In the genomic region with DNA sequence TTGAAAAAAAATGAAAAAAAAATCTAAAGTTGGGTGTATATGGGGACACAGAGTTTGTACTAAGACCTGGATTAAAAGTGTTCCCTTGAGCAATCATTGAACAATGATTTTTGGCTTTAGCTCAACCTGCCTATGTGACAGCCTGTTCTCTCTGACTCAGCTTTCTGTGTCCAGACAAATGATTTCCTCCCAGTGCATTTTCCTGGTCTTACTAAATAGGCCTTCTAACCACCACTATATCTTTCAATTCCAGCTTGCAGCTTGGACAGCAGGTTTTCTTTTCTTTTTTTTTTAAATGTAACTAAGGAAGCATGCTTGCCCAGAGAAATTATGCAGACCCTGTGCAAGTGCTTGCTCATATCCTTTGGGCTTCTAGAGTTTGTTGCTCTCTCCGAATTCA, we compare ENCODE assay signal across 22 mouse cellular contexts.
A peak's percentile ranks its signal among the peaks of the same experiment; 100 is the strongest.
DNase-seq lines count a peak whose midpoint lies in the region; ATAC-seq lines count a peak whose summit lies in the region.
"Had no signal": no experiment of that assay in that cellular context is flagged by ENCODE, and none has a peak within 500 bp of the region (broad histone marks: within the 10 kb centered on the region; RNA-seq: fewer than 3 reads in every experiment).

No protein-coding gene starts in this region.

- no peaks in the 10 kb centered on the region for H3K36me3 ChIP-seq in hindbrain, embryonic 14.5 days (replicated peaks; ENCODE audit: control insufficient read depth, insufficient read depth)
- H3K36me3 ChIP-seq in neural tube, embryonic 15.5 days: no peaks in the 10 kb centered on the region
- H3K36me3 ChIP-seq: embryonic facial prominence, embryonic 13.5 days; forebrain, embryonic 12.5 days; heart, embryonic 10.5 days; hindbrain, embryonic 10.5 days; hindbrain, embryonic 15.5 days had no signal

- ATAC-seq in hindbrain, embryonic 14.5 days (ENCODE audit: low FRiP score): no peak
- ATAC-seq in neural tube, embryonic 15.5 days (ENCODE audit: low FRiP score): no peak
- ATAC-seq: forebrain, embryonic 16.5 days; intestine, embryonic 16.5 days had no signal

- no peak overlapping the region for H3K4me2 ChIP-seq in hindbrain, embryonic 14.5 days (replicated peaks)
- H3K4me2 ChIP-seq in neural tube, embryonic 15.5 days: no peak overlapping the region
- H3K4me2 ChIP-seq: embryonic facial prominence, embryonic 13.5 days; forebrain, embryonic 12.5 days; hindbrain, embryonic 15.5 days had no signal

- no peaks in the 10 kb centered on the region for H3K4me1 ChIP-seq in hindbrain, embryonic 14.5 days (replicated peaks; ENCODE audit: control insufficient read depth, insufficient read depth, low read length)
- no peaks in the 10 kb centered on the region for H3K4me1 ChIP-seq in neural tube, embryonic 15.5 days
- H3K4me1 ChIP-seq: embryonic facial prominence, embryonic 13.5 days; forebrain, embryonic 12.5 days; heart, embryonic 10.5 days; hindbrain, embryonic 10.5 days; hindbrain, embryonic 15.5 days had no signal

- no peak overlapping the region for H3K27ac ChIP-seq in hindbrain, embryonic 14.5 days
- H3K27ac ChIP-seq in neural tube, embryonic 15.5 days (replicated peaks): no peak overlapping the region
- H3K27ac ChIP-seq: embryonic facial prominence, embryonic 13.5 days; forebrain, embryonic 12.5 days; heart, embryonic 10.5 days; hindbrain, embryonic 10.5 days; hindbrain, embryonic 15.5 days had no signal

- no peak overlapping the region for H3K4me3 ChIP-seq in hindbrain, embryonic 14.5 days (replicated peaks; ENCODE audit: low read length)
- H3K4me3 ChIP-seq in neural tube, embryonic 15.5 days (replicated peaks): no peak overlapping the region
- H3K4me3 ChIP-seq: embryonic facial prominence, embryonic 13.5 days; forebrain, embryonic 12.5 days; heart, embryonic 10.5 days; hindbrain, embryonic 10.5 days; hindbrain, embryonic 15.5 days had no signal

- no peaks in the 10 kb centered on the region for H3K27me3 ChIP-seq in hindbrain, embryonic 14.5 days (ENCODE audit: control insufficient read depth, insufficient read depth, low read length)
- no peaks in the 10 kb centered on the region for H3K27me3 ChIP-seq in neural tube, embryonic 15.5 days (replicated peaks)
- H3K27me3 ChIP-seq: CH12.LX; embryonic facial prominence, embryonic 13.5 days; forebrain, embryonic 12.5 days; hindbrain, embryonic 15.5 days had no signal

- 89% methylated on average over 1 of the region's 1 CpGs for WGBS in hindbrain, embryonic 14.5 days
- 88% methylated on average over 1 of the region's 1 CpGs for WGBS in neural tube, embryonic 15.5 days

- H3K9ac ChIP-seq in hindbrain, embryonic 14.5 days: no peak overlapping the region
- H3K9ac ChIP-seq in neural tube, embryonic 15.5 days (replicated peaks): no peak overlapping the region
- H3K9ac ChIP-seq: embryonic facial prominence, embryonic 13.5 days; forebrain, embryonic 12.5 days; hindbrain, embryonic 15.5 days had no signal

- DNase-seq in adrenal gland, adult (ENCODE audit: inconsistent age in 2 of 2, low spot score in 1 of 2): peak; percentile 12 to 35
- DNase-seq in adrenal gland, postnatal 10 days: no peak
- DNase-seq in cerebellum, adult 9-11 months: peak; percentile 22
- DNase-seq in cerebellum, postnatal 36 days: no peak
- DNase-seq in Muller cell, postnatal 12 days (ENCODE audit: inconsistent ontology term): peak; percentile 11
- no peak for DNase-seq in hindbrain, embryonic 14.5 days (ENCODE audit: low spot score)
- DNase-seq: adrenal gland, postnatal 25 days; cerebellum, adult 11 months; cerebellum, postnatal 14 days; gastrocnemius, postnatal 10 days; heart, adult 18-20 months; heart, postnatal 10 days; kidney, adult 2 months had no signal

- H3K9me3 ChIP-seq in hindbrain, embryonic 14.5 days (ENCODE audit: control insufficient read depth, low read length): no peaks in the 10 kb centered on the region
- H3K9me3 ChIP-seq in neural tube, embryonic 15.5 days (replicated peaks): no peaks in the 10 kb centered on the region
- H3K9me3 ChIP-seq: embryonic facial prominence, embryonic 13.5 days; forebrain, embryonic 12.5 days; heart, embryonic 10.5 days; hindbrain, embryonic 10.5 days; hindbrain, embryonic 15.5 days had no signal

Comparison
In these comparisons a context has a peak if more than half of its experiments do, and no peak if none do; other contexts are left out.
1. DNase-seq: peak in adrenal gland, adult (2 of 2), cerebellum, adult 9-11 months (single experiment) and Muller cell, postnatal 12 days (single experiment); none in adrenal gland, postnatal 10 days (single experiment), cerebellum, postnatal 36 days (0 of 2) and hindbrain, embryonic 14.5 days (single experiment).